Mouse (Mus musculus) cerebellum, adult 2 months (tissue): ENCODE data around the gene P4ha2.

Experiments used
- CTCF ChIP-seq: fragments of 200-500 bp; IDR thresholded peaks from 2 replicates; pipeline ENCODE4 v1.5.1; 2011; ENCODE audit warnings: low read depth, mild to moderate bottlenecking, control low read depth, low read length, moderate library complexity, borderline replicate concordance; ENCODE audit not compliant: insufficient read depth
- POLR2A ChIP-seq: fragments of 200-500 bp; IDR thresholded peaks from 2 replicates; pipeline ENCODE4 v1.6.1; 2011; ENCODE audit warnings: low read length, control low read depth, borderline replicate concordance; ENCODE audit not compliant: insufficient read depth

GRCm38 (mm10) chr11:54050205-54050604, 49.7 kb upstream of the P4ha2 start:
- TF ChIP-seq POLR2A: no peak
- TF ChIP-seq CTCF: no peak
